Mouse (Mus musculus) testis, adult 2 months (tissue): ENCODE results near the gene Cntrob. TPM values are rescaled to one million over a fixed set of nuclear protein-coding genes. Genes with fewer than 3 reads are reported as not detected.

ENCODE experiments used
- H3K27ac ChIP-seq: fragments of 200-500 bp; 2 replicates; pipeline ENCODE4 v1.5.1; 2012; ENCODE audit warnings: low read depth, low read length; ENCODE audit not compliant: control insufficient read depth, insufficient read depth
- H3K27me3 ChIP-seq: fragments of 200-500 bp; 2 replicates; pipeline ENCODE4 v1.6.1; 2012; ENCODE audit warnings: mild to moderate bottlenecking, low read length, moderate library complexity; ENCODE audit not compliant: control insufficient read depth, insufficient read depth
- H3K36me3 ChIP-seq: fragments of 200-500 bp; 2 replicates; pipeline ENCODE4 v1.6.1; 2012; ENCODE audit warnings: mild to moderate bottlenecking, low read length; ENCODE audit not compliant: control insufficient read depth, insufficient read depth
- H3K4me1 ChIP-seq: fragments of 200-500 bp; 2 replicates; pipeline ENCODE4 v1.6.1; 2012; ENCODE audit warnings: low read length; ENCODE audit not compliant: control insufficient read depth, insufficient read depth
- H3K4me3 ChIP-seq: fragments of 200-500 bp; 2 replicates; pipeline ENCODE4 v1.5.1; 2012; ENCODE audit warnings: low read depth, mild to moderate bottlenecking, low read length, moderate library complexity, mixed read lengths; ENCODE audit not compliant: control insufficient read depth
- CTCF ChIP-seq: fragments of 200-500 bp; IDR thresholded peaks from 2 replicates; pipeline ENCODE4 v1.5.1; 2012; ENCODE audit warnings: low read depth, mild to moderate bottlenecking, inconsistent platforms, low read length, moderate library complexity; ENCODE audit not compliant: control insufficient read depth, insufficient read depth, insufficient replicate concordance
- POLR2A ChIP-seq: fragments of 200-500 bp; IDR thresholded peaks from 2 replicates; pipeline ENCODE4 v1.6.1; 2012; ENCODE audit warnings: low read depth, mild to moderate bottlenecking, inconsistent platforms, low read length, moderate library complexity; ENCODE audit not compliant: control insufficient read depth
- polyA plus RNA-seq: library from polyadenylated mRNA; depleted of rRNA; stranded (reverse); fragments of >200 nt; gene quantifications from 2 replicates; pipeline ENCODE4 v1.2.3, GENCODE M21; 2012

The Cntrob gene
- polyA plus RNA-seq, 1 experiment, result 21.6 TPM

DNA sequence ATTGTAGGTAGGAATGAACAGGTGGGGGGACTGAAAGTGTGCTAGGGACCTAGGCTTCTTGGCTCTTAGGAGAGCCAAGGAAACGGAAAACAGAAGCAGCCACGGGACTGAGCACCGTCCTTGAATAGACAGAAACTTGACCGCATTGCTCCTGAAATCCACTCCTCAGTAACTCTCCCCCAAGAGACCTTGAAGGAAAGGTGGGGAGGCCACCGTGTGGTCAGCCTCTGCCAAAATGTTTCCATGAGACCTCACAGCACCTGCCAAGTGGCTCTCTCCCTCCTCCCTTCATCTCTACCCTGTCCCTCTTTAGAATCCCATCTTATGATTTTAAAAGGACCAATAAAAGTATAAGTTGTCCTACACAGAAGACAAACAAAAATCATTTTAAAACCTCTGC lies 46.3 kb downstream of the Cntrob start:
- Histone ChIP-seq H3K4me3 (no peak overlapping the region), H3K27me3 (no peaks in the 10 kb centered on the region)

DNA sequence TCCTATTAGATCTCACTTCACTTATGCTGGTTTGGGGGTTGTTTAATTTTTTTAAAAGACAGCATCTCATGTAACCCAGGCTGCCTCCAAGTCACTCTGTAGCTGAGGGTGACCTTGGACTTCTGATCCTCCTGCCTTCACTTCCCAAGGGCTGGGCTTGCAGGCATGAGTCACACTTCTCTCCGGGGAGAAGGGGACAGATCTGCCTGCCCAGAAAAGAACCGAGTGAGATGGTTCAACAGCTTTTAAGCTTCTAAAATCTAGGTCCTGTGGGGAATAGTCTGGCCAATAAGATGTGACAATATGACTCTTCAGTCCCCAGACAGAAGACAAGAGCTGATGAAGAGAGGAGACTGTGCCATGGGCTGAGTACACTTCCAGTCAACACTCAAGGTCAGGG lies 47.5 kb downstream of the Cntrob start:
- no peaks in the 10 kb centered on the region for H3K36me3 ChIP-seq
- no peak for TF ChIP-seq CTCF
- TF ChIP-seq POLR2A, result no peak
- no peak overlapping the region for H3K4me3 ChIP-seq
- H3K27ac ChIP-seq, result no peak overlapping the region
- H3K27me3 ChIP-seq, result no peaks in the 10 kb centered on the region
- H3K4me1 ChIP-seq, result no peaks in the 10 kb centered on the region

More for the DNA sequence above, 46.3 kb downstream of the Cntrob start:
- H3K27ac ChIP-seq, result no peak overlapping the region
- no peaks in the 10 kb centered on the region for H3K36me3 ChIP-seq
- H3K4me1 ChIP-seq, result no peaks in the 10 kb centered on the region
- TF ChIP-seq POLR2A, result no peak
- no peak for TF ChIP-seq CTCF

DNA sequence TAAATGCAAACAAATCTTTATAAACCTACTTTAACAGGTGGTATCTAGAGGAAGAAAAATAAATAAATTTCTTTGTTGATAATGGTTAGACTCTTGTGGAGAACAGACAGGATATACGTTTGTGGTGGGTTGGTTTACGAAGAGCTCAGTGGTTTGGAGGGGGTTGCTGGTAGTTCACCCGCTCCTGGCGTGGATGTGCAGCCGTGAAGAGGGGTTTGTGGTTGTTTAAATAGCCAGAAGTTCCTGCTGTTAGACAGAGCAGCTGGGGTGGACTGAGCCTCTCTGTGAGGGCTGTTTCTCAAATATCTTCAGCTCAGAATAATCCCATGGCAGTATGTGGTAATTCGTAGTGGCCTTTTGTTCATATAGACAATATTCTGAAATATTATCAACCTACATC lies 47.9 kb downstream of the Cntrob start:
- no peak for TF ChIP-seq POLR2A
- no peaks in the 10 kb centered on the region for H3K27me3 ChIP-seq

DNA sequence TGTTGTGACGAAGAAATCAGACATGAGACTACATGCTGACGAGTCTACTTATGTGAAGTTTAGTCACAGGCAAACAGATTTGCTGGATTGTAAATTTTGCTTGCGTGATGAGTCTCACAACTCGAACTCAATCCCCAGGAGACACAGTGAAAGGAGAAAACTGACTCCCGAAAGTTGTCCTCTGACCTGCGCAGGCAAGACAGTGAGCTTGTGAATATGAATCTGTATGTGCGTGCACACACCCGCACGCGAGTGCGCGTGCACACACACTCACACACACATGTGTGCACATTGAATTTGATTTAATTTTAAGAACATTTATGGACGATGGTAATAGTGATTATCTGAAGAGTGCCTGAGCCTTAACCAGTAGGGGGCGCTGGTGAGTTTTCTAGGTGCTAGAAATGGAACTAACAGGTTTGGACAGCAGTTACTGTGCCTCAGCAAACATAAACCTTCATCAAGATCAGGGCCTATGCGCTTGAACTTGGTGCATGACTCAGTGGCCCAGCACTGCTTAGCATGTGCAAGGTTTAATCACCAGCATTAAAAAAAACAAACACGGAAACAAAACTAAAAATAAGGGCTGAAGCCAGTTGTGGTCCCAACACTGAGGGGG lies 51.3 kb downstream of the Cntrob start:
- Histone ChIP-seq H3K27me3 (no peaks in the 10 kb centered on the region), H3K36me3 (no peaks in the 10 kb centered on the region), H3K4me3 (no peak overlapping the region), H3K4me1 (no peaks in the 10 kb centered on the region), H3K27ac (no peak overlapping the region)
- TF ChIP-seq POLR2A, result no peak
- TF ChIP-seq CTCF, result peak; percentile 35; the same call in 1 of the 2 replicates

More for the DNA sequence above, 47.9 kb downstream of the Cntrob start:
- no peak overlapping the region for H3K4me3 ChIP-seq
- H3K27ac ChIP-seq, result no peak overlapping the region
- H3K4me1 ChIP-seq, result no peaks in the 10 kb centered on the region
- H3K36me3 ChIP-seq, result no peaks in the 10 kb centered on the region

DNA sequence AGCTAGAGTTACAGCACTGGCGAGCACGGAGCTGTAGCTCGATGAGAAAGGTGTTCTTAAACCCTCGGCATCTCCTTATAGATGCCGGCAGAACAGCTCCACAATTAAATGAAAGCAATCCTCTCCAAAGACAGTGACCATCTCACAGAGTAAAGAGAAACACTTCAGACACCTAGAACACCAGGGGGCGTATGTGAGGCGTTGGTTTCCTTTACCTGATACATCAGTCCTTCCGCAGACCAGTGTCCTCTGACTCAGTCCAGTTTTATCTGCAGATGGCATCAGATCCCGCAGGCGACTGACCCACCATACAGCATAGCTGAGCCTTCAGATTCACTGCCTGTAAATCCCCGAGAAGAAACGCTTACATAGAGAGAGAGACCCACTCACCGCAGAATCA lies 54.0 kb downstream of the Cntrob start:
- Histone ChIP-seq H3K4me3 (no peak overlapping the region), H3K4me1 (peaks cover 8% of the 10 kb centered on the region), H3K27ac (no peak overlapping the region), H3K36me3 (no peaks in the 10 kb centered on the region), H3K27me3 (no peaks in the 10 kb centered on the region)
- TF ChIP-seq CTCF, result no peak
- TF ChIP-seq POLR2A, result no peak

DNA sequence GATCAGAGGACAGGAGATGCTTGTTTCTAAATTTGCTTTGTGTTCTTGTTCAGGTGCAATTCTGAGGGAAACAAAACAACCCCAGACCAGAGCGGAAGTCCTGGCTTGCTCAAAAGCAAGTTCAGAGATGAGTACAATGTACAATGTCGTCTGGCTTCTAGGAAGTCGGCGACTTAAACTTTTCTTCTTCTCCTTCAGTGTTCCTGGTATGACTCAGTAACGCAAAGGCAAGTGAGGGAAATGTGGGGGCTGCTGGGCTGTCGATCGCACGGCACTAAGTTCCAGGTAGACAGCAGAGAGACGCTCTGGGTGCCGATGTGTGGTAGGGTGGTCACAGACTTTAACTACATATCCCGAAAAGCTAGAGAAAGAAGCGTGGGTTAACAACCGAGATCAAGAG lies 55.5 kb downstream of the Cntrob start:
- no peak for TF ChIP-seq CTCF
- no peak for TF ChIP-seq POLR2A
- H3K27me3 ChIP-seq, result no peaks in the 10 kb centered on the region
- H3K4me1 ChIP-seq, result peaks cover 8% of the 10 kb centered on the region
- no peaks in the 10 kb centered on the region for H3K36me3 ChIP-seq
- H3K27ac ChIP-seq, result no peak overlapping the region
- no peak overlapping the region for H3K4me3 ChIP-seq

DNA sequence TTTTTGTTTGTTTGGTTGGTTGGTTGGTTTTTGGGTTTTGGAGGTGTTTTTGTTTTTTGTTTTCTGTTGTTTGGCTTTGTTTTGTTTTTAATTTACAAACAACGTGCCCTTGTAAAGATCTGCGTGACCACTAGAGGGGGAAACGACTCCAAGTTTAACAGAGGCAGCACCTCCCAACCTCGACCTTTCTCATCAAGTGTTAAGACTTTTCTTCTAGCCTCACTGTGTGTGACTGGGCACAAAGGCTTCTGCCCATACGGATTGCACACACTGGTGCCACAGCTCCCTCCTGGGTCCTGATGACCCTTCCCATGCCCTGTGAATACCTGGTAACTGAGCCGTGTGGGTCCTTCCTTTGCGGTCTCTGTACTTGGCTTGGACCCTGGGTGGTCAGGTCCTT lies 56.2 kb downstream of the Cntrob start:
- H3K27ac ChIP-seq, result no peak overlapping the region
- H3K4me3 ChIP-seq, result no peak overlapping the region
- no peaks in the 10 kb centered on the region for H3K27me3 ChIP-seq

DNA sequence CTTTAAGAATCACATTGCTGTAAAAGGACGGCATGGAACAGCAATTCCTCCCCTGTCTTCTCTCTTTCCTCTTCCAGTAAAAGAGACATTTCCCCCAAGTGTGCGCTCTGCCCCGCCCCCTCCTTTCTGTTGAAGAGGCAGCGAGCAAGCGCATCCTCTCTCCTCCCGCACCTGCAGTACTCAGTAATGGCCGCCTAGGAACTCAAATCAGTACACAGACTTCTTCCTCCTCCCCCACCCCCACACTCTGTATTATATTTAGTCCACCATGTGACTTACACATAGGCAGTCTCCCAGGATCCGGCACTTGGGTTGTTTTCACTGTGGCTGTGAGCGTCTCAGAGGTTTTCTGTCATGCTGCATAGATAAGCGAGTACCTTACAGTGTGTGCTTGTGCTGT lies 57.3 kb downstream of the Cntrob start:
- Histone ChIP-seq H3K4me1 (peaks cover 8% of the 10 kb centered on the region), H3K36me3 (no peaks in the 10 kb centered on the region), H3K27me3 (no peaks in the 10 kb centered on the region), H3K27ac (no peak overlapping the region), H3K4me3 (no peak overlapping the region)
- TF ChIP-seq POLR2A, result no peak
- TF ChIP-seq CTCF, result no peak

More for the DNA sequence above, 56.2 kb downstream of the Cntrob start:
- Histone ChIP-seq H3K36me3 (no peaks in the 10 kb centered on the region), H3K4me1 (peaks cover 8% of the 10 kb centered on the region)
- no peak for TF ChIP-seq CTCF
- TF ChIP-seq POLR2A, result no peak
